Mouse (Mus musculus): Measurements from ENCODE around the gene Oard1.
A peak's percentile ranks its signal among the peaks of the same experiment; 100 is the strongest.

The Oard1 gene

DNA sequence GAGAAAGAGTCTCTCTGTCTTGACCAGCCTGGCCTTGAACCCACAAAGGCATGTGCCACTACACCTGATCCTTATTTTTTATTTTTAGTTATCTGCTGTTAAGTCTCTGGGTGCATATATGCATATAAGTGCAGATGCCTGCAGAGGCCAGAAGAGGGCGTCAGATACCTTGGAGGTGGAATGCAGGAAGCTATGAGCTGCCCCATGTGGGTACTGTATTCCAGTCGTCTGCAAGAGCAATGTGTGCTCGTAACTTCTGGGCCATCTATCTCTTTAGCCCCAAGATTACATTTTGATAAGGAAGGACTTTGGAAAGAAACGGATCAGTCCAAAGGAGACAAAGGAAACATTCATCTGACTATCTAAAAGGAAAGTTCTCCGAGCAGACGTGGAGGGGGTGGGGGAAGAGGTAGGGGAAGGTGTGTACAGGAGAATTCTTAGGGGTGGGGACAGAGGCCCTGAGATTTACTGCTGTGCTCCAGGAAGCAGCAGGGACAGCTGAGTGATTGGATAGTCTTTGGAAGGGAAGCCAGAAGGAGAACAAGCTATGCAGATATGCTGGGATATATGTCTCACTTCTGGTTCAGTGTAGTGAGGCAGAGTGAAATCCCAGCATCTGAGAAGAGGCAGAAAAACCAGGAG, 24.0 kb downstream of the Oard1 start:
- no peak for DNase-seq (ENCODE audit: low spot score in 2 of 2)

DNA sequence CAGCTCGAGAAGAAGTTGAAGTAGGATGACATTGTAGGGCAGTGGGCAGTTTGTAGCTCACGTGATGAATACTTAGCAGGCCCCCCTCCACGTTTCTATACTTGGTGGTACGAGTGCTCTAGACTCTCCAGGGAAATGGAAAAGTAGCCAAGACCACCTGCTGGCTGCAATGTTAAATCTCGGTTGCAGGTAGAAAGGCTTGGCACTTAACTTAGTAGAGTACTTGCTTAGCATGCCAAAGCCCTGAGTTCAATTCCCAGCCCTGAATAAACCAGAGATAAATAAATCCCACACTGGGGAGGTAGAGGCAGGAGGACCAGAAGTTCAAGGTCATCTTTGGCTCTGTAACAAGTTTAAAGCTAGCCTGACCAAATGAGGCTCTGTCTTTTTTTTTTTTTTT, 24.7 kb downstream of the Oard1 start:
- no peak for DNase-seq (ENCODE audit: low spot score in 2 of 2)

DNA sequence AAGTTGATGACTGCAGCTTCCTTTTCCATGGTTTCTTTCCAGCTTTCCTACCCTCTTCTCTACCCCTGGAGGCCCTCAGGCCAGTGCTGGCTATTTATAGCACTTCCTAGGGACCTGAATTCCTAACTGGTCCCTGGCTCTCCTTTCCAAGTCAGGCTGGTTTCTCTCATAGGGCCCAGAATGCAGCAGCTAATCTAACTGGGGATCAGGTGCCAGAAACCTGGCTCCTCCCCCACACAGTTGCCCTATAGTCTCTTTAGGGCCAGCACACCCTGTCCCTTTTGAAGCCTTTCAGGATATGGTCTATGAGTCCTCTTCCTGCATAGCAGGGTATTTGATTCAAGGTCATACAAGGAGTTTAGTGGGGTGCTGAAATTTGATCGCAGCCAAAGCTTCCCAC, 26.7 kb downstream of the Oard1 start:
- DNase-seq (ENCODE audit: low spot score in 2 of 2), result peak; percentile 53 to 67

DNA sequence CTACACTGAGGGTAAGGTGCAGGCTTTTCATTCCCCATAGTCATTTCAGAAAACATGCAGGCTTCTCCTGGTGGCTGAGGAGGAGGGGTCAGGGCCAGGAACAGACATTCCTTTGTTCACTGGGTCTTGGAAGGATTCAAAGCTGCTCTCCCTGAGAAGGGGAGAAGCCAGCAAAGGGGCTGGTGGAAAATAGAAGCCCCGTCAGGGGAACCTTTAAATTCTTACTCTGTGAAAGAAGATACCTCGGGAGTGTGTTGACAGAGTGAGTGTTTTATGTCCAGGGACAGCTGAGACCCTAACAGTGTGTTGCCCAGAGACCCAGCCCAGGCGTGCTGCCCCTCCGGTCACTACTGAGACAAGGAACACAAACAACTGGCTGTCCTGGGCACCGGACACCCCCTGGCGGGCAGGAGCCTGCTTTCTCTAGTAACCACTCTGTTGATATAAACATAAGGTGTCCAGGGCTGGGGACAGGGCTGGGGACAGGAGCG, 27.7 kb downstream of the Oard1 start:
- peak in 1 of 2 experiments; percentile 56 for DNase-seq (ENCODE audit: low spot score in 2 of 2)

DNA sequence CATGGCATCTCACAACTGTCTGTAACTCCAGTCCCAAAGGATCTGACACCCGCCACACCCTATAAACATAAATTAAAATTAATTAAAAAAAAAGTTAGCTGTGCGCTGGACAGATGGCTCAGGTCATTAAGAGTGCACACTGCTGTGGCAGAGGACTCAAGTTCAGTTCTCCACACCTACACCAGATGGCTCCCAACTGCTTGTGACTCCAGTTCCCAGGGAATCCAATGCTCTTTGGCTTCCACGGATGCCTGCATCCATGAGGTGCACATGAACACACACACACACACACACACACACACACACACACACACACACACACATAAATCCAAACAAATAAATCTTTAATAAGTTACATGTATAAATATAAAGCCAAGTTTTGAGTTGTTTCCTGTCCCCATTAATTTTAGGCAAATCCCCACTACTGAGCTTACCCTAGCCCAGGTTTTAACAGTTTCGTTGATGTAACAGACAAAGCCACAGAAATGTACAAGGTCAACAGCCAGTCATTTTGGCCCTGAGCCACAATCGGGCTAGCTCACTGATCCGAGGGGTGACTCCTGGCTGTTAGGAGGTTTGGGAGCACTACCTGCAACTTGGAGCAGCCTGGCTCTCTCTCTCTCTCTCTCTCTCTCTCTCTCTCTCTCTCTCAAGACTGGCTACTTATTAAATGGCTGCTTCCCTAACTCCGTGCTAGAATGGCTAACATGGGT, 33.1 kb downstream of the Oard1 start:
- DNase-seq (ENCODE audit: low spot score in 2 of 2), result no peak

DNA sequence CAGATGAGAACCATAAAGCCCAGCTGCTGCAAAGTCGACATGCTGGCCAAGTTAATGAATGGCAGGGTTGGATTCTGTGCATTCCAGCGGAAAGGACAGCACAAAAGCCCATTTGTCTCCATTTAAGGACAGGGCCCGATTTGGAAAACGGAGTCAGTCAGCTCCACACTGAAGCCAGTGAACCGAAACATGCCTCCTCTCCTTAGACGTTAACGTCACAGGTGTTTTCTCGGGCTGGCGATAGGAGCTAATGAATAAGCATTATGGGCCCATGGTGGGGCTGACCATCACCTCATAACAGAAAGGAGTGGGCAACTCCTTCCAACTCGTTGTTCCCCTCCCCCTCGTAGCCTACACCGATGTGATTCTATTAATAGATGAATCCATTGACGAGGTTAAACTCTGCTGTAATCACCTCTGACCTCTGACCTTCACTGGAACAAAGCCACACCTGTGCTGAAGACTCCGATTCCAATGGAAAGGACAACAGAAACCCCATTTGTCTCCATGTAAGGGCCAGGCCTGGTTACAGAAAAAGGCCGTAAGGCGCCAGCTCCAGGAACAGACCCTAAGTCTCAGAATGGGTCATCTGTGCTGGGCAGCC, 33.8 kb downstream of the Oard1 start:
- no peak for DNase-seq (ENCODE audit: low spot score in 2 of 2)

DNA sequence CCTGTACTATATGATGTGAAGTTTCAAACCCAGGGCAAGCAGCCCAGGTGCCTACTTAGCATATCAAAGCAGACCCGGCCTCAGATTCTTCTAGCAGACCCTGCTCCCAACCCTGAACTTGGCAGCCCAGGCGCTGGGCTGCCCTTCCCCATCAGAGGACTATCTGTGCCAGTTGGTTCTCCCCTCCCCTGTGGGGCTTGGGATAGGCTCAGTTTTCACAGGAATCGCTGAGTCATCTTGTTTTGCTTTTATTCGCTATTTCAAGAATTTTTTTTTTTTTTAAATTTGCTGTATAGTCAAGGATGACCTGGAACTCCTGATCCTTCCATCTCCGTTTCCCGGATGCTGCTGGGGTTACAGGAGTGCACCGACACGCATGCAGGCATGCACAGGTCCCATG, 37.9 kb downstream of the Oard1 start:
- no peak for DNase-seq (ENCODE audit: low spot score in 2 of 2)

DNA sequence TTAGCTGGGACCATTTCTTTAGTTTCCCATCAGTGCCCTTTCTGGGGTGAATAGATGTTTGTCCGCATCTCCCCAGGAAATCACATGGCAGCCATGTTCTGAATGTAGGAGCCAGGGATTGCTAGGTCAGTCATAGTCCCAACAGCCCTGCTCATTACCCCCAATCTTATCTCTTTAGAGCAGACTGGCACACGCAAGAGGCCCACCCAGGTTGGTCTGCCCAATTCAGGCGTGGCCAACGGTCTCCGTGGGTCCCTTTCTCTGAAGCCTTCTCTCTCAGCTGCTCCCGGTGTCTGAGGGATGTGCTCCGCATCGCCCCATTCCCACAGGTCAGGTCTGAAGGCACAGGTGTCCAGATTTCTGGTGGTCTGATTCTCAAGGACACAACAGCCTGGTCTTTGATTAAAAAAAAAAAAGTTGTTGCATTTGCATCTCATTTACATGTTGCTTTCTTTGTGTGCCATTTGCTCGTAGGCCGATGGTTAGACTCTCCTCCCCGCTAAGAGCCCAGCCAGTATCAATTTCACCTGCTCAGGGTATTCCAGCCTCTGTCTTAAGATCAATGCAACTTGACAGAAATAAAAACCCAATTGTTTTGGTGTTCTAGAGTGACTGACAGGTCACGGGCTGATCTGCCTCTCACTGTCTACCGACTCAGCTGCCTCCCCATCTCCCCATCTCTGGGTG, 41.0 kb downstream of the Oard1 start:
- no peak for DNase-seq (ENCODE audit: low spot score in 2 of 2)

DNA sequence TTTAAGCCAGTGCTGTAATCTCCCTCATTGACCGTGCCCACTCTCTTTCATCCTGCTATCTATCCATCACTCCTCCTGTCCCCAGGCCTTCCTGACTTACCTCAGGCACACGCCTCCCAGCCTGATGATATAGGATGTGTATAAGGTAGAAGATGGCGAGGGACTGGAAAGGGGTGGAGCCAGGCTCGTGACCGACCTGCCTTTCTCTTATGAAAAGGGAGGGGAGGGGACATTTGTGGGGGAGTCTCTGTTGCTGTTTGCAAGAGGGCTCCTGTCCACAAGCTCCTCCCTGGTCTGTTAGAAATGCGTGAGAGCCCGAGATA, 41.5 kb downstream of the Oard1 start, which contains the start of gene Tspo2:
Tspo2 (minus strand) TSS at position 170 of the 323 bp plus-strand sequence.
- no peak for DNase-seq (ENCODE audit: low spot score in 2 of 2)

DNA sequence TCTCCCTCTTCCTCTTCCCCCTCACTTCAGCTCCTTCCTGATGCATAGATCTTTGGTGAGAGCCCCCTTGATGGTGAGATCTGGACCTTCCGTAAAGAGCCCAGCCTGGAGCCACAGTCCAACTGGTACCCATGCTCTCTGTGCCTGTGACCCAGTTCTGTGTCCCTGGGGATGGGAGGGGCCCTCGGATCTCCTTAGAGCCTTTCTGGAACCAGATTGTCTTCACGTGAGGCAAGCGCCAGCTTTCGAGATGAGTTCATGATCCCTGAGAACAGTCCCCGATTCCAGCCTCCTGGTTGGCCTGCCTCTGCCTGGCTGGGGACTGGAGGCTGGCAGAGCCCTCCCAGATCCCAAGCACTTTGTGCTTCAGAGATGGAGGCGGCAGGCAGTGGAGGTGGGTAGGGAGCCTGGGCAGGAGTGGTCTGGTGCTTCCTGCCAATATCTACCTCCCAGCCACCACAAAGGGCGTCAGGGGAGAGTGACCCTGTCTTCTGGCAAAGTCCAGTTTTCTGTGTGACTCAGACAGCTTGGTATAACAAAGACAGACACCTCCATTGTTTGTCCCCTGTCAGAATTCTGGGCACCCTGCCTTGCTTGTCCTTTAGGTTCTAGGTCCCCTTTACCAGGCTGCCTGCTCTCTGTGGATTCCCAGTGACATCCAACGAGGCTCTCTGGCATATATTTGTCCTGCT, 42.1 kb downstream of the Oard1 start:
- no peak for DNase-seq (ENCODE audit: low spot score in 2 of 2)

DNA sequence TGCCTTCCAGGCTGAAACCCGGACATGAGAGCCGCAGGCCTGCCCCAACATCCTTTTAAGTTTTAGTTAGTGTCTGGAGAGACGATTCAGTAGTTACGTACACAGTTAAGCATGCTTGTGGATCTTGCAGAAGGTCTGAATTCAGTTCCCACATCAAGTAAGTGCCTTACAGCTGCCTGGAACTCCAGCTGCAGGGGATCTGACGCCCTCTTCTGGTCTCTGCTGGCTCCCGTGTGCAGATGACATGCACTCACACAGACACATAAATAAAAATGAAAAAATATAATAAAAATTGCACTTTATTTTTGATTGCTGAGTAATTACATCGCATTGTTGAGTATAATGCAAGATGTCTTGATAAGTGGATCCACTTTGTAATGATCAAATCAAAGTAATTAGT, 43.7 kb downstream of the Oard1 start:
- no peak for DNase-seq (ENCODE audit: low spot score in 2 of 2)

DNA sequence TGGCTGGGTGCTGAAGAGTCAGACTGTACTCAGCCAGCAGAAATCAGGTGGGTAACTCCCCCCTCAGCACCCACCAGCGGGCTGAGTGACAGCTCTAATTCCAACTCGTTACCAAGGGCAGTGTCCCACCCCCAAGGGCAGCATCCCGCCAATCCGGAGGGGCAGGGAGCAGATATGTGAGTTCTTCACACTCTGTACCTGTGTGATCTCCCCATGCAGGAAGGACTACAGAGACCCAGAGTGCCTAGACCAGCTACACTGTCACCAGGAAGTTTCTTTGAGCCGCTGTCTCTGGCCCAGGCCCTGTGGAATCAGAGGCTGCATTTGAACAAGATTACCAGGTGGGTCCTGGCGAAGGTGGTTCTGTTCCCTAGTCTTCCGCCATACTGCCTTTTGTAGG, 44.4 kb downstream of the Oard1 start:
- no peak for DNase-seq (ENCODE audit: low spot score in 2 of 2)

DNA sequence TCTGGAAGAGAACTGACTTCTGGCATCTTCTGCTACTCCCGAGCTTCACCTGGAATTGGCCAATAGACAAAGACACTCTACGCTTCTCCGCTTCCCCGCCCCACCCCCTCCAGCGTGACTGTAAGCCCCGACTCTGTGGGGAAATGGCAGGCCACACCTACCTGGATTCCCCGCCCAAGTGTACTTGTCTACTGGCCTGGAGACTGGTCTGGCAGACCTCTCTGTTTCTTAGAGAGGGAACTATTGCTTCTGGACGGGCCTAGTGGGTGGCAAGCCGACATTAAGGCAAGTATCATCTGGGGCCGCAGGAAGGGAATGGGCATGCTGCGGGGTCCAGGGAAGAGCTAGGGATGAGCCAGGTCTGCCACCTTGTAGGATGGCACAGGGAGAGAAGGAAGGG, 44.9 kb downstream of the Oard1 start, which contains the start of gene Unc5cl:
Unc5cl (plus strand) TSS at position 214 of the 400 bp plus-strand sequence.
- DNase-seq (ENCODE audit: low spot score in 2 of 2), result no peak

DNA sequence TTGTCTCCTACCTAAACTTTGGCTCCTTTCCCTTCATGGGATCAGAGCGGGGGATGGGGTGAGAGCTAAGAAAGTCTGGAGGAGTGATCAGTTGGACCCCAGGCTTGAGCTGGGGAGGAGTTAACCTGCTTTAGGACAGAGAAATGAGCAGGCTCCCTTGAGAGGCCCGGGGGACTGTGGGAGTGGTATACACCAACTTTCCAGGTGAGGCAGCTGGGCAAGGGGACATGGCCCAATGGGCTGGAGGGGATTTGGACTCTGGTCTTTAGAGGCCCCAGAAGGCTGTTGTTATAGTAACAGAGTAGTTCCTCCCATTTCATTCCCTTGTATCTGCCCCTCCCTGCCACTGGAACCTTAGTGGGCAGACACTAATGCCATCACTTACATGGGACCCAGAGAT, 46.1 kb downstream of the Oard1 start:
- DNase-seq (ENCODE audit: low spot score in 2 of 2), result no peak

DNA sequence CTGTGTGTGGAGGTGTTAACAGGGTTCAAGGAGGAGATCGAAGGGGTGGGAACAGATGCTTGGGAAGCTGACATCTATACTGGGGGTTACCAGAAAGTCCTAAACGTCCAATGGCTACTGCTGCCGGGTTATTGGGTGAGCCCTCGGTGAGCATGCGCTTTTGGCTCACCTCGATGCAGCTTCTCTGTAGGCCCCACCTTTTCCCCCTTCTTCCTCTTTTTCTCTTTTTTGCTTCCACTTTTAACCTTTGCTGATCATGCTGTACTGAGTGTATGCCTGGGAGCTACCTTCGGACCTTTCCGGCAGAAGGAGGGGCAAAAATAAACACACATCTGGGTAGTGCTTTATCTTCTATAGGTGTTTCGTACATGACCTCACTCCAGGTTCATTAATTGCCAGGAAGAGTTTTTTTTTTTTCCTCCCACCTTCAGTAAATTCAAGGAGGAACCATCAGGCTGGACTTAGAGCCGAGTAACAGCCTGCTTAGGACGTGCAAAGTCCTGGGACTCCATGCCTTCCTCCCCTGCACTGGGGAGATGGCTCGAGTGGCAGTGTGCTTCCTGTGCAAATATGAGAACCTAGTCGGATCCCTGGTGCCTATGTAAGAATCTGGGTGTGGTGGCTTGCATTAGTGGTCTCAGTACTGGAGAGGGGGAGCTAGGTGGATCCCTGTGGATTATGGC, 48.3 kb downstream of the Oard1 start:
- DNase-seq (ENCODE audit: low spot score in 2 of 2), result no peak

DNA sequence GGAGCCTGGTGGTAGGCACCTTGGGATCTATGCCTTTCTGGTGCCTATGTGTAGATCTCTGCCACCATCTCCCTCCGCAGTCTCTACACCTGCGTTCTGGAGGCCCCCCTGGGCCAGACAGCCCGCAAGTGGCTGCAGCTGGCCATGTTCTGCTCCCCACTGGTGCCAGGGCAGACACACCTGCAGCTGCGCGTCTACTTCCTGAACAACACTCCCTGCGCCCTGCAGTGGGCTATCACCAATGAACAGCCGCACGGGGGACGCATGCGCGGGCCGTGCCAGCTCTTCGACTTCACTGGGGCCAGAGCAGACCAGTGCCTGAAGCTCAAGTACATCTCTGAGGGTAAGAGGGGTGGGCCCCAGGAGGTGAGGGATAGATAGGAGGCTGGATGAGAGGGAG, 52.3 kb downstream of the Oard1 start:
- DNase-seq (ENCODE audit: low spot score in 2 of 2), result no peak

DNA sequence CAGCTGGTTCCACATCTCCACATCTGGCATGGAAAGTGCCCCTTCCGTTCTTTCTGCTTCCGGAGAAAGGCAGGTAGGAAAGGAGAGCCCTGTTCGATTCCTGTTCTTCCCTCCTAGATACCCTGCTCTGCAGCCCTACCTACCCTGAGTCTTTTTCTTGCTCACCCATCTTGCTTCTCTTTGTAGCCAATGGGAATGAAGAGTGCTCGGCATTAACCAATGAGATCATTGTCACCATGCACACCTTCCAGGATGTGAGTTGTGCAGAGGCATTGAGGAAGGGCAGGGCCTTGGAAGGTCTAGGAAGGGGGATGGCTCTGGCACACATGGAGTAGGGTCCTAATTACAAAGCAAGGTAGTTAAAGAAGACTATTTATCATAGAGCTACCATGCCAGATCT, 53.6 kb downstream of the Oard1 start:
- DNase-seq (ENCODE audit: low spot score in 2 of 2), result no peak
